Mouse (Mus musculus) gonadal fat pad, adult 2 months (tissue): ENCODE data around the gene Trim52. TPM values are rescaled to one million over a fixed set of nuclear protein-coding genes. Genes with fewer than 3 reads are reported as not detected.
"Not testable (repeated sequence)": the region's sequence is repeated elsewhere in the genome, so short reads cannot be mapped to it uniquely, and the experiment has no call there.

ENCODE experiments used
- DNase-seq: peaks from one replicate; pipeline ENCODE4 v3.0.0-alpha.2; 2012; ENCODE audit warnings: low read depth
- polyA plus RNA-seq: library from polyadenylated mRNA; depleted of rRNA; stranded (reverse); fragments of >200 nt; gene quantifications from 2 replicates; pipeline ENCODE4 v1.2.3, GENCODE M21; 2012; rRNA removed

Trim52 gene
- 0.16 TPM in 1 of 2 replicates, not detected in the other for polyA plus RNA-seq

GRCm38 (mm10) chr14:106105980-106106379 is at the start of gene Trim52:
Gene Trim52 (plus strand): TSS chr14:106106198.
- DNase-seq, result no peak

- DNase-seq, result no peak
These were observed 33.4 kb upstream of the Trim52 start for GRCm38 (mm10) chr14:106072608-106073007.

GRCm38 (mm10) chr14:106075181-106076064 is 30.6 kb upstream of the Trim52 start:
- peak; percentile 40 for DNase-seq

- no peak for DNase-seq
These were observed 17.4 kb upstream of the Trim52 start for GRCm38 (mm10) chr14:106088480-106089037.

GRCm38 (mm10) chr14:106096816-106097215 is 9.2 kb upstream of the Trim52 start:
- no peak for DNase-seq

- DNase-seq, result no peak
These were observed 5.1 kb upstream of the Trim52 start for GRCm38 (mm10) chr14:106100858-106101257.

- DNase-seq, result no peak
These were observed 427 bp downstream of the Trim52 start for GRCm38 (mm10) chr14:106106425-106106824.

GRCm38 (mm10) chr14:106119371-106119770 is 13.4 kb downstream of the Trim52 start:
- DNase-seq, result no peak

GRCm38 (mm10) chr14:106136272-106136671 is 30.3 kb downstream of the Trim52 start:
- DNase-seq, result no peak

- DNase-seq, result no peak
These were observed 45.2 kb downstream of the Trim52 start for GRCm38 (mm10) chr14:106151188-106151587.

- no peak for DNase-seq
These were observed 49.0 kb downstream of the Trim52 start for GRCm38 (mm10) chr14:106154879-106155576.

- no peak for DNase-seq
These were observed 50.5 kb downstream of the Trim52 start for GRCm38 (mm10) chr14:106156533-106156932.

- no peak for DNase-seq
These were observed 56.3 kb downstream of the Trim52 start for GRCm38 (mm10) chr14:106162331-106162730.

- DNase-seq, result no peak
These were observed 57.2 kb downstream of the Trim52 start for GRCm38 (mm10) chr14:106163196-106163595.

- not testable (repeated sequence) for DNase-seq
These were observed 57.9 kb downstream of the Trim52 start for GRCm38 (mm10) chr14:106163933-106164332.

- DNase-seq, result no peak
These were observed 70.9 kb downstream of the Trim52 start for GRCm38 (mm10) chr14:106176879-106177278.

- DNase-seq, result no peak
These were observed 72.2 kb downstream of the Trim52 start for GRCm38 (mm10) chr14:106178245-106178644.

- DNase-seq, result no peak
These were observed 73.2 kb downstream of the Trim52 start for GRCm38 (mm10) chr14:106179102-106179727.

- no peak for DNase-seq
These were observed 73.7 kb downstream of the Trim52 start for GRCm38 (mm10) chr14:106179728-106180125.

- DNase-seq, result no peak
These were observed 74.6 kb downstream of the Trim52 start for GRCm38 (mm10) chr14:106180616-106181015.

GRCm38 (mm10) chr14:106183985-106184384 is 78.0 kb downstream of the Trim52 start:
- DNase-seq, result no peak
